Mouse (Mus musculus): ENCODE results near the gene Irx3. TPM values are rescaled to one million over a fixed set of nuclear protein-coding genes. Genes with fewer than 3 reads are reported as not detected.

Irx3 gene
- polyA plus RNA-seq, 1 experiment from 2014 or later: 13.4 TPM

DNA sequence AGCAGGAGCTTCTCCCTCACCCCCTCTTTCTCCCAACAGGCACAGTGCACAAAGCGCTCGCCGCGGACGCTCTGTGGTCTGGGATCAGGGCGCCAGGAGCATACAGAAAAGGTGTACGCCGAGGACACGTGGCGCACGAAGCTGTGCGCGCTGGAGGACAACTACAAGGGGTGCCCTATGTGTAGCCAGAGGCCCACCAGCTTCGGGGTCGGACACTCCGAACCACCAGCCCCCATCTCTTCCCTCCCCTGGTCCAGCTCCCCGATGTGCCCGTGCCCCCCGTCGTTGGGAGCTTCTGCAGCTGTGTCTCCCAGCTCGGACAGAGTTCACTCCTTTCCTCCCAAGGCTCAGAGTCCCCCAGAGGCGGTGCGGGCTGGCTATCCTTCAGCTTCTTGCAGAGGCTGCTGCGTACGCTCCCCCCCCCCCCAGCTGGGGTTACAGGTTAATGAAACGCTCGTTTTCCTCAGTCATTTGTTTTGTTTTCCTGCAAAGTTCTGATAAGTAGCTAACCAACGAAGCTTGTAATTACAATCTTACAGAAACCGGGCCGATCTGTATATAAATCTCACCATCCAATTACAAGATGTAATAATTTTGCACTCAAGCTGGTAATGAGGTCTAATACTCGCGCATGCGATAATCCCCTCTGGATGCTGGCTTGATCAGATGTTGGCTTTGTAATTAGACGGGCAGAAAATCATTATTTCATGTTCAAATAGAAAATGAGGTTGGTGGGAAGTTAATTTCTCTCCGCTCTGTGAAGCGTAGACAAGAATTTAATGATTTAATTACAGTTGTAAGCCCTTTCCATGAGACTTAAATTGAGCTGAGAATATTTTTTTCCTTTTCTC lies 2.8 kb upstream of the Irx3 start:
- Histone ChIP-seq H3K4me1 (ENCODE audit: control insufficient read depth, insufficient read depth, low read length) (peaks cover 5% of the 10 kb centered on the region; the same call in 1 of the 2 replicates), H3K36me3 (ENCODE audit: control insufficient read depth, insufficient read depth) (no peaks in the 10 kb centered on the region), H3K9me3 (replicated peaks; ENCODE audit: control insufficient read depth, low read length) (no peaks in the 10 kb centered on the region), H3K4me2 (ENCODE audit: low read depth, low read length) (peak overlapping the region; percentile 77), H3K27ac (ENCODE audit: low read length) (no peak overlapping the region), H3K27me3 (ENCODE audit: control insufficient read depth, insufficient read depth, low read length) (peaks cover 68% of the 10 kb centered on the region), H3K9ac (ENCODE audit: low read length) (peak overlapping the region; percentile 44; the same call in 1 of the 2 replicates), H3K4me3 (ENCODE audit: low read length) (peak overlapping the region; percentile 52)
- 15% methylated on average over 35 of the region's 36 CpGs for WGBS
- ATAC-seq (replicated peaks; ENCODE audit: extremely low read depth, insufficient read depth, low FRiP score): no peak

DNA sequence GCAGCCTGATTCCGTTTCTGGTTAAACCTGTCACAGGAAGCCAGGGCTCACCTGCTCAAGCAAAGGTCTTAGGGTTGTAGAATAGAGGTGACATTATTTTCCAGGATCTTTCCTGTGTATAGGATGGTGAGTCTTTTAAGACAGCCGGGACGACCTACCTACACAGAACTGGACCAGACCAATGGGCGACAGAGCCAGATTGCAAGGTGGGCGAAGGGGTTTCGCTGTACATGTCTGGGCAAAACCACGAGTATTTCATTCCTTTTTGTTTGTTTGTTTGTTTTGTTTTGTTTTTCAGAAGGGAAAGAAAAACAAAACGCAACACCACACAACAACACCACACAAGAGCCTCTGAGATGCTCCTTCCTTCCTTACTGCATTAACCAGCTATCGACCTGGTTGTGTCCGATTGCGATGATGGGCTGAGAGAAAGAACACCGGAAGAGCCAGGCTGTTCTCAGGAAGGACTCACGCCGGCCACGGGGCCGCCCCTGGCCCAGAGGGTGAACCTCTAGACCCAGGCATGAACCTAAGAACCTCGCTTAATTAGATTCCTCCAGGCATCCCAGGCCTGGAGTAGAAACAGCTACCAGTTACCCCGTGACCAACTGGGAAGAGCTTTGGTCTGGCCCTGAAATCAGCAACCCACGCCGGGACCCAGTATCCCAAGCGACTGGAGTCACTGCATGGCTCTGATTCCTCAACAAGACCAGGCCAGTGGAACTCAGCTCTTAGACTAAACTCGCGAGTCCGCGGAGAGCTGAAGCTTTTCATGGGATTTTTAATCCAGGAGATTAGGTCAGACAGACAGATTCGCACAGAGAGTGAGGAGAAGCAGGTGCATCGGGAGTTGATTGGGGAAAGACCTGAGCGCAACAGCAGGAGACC lies 1.9 kb upstream of the Irx3 start:
- no peak for ATAC-seq (replicated peaks; ENCODE audit: extremely low read depth, insufficient read depth, low FRiP score)
- Histone ChIP-seq H3K4me3 (ENCODE audit: low read length) (no peak overlapping the region), H3K36me3 (ENCODE audit: control insufficient read depth, insufficient read depth) (no peaks in the 10 kb centered on the region), H3K4me2 (ENCODE audit: low read depth, low read length) (peak overlapping the region; percentile 6; the same call in 1 of the 2 replicates), H3K27ac (ENCODE audit: low read length) (no peak overlapping the region), H3K4me1 (ENCODE audit: control insufficient read depth, insufficient read depth, low read length) (peaks cover 10% of the 10 kb centered on the region), H3K9ac (ENCODE audit: low read length) (no peak overlapping the region), H3K9me3 (replicated peaks; ENCODE audit: control insufficient read depth, low read length) (no peaks in the 10 kb centered on the region), H3K27me3 (ENCODE audit: control insufficient read depth, insufficient read depth, low read length) (peaks cover 70% of the 10 kb centered on the region)
- 31% methylated on average over 28 of the region's 28 CpGs for WGBS

- H3K4me1 ChIP-seq (ENCODE audit: control insufficient read depth, insufficient read depth, low read length): peaks cover 14% of the 10 kb centered on the region
- H3K9me3 ChIP-seq (replicated peaks; ENCODE audit: control insufficient read depth, low read length): no peaks in the 10 kb centered on the region
- peaks cover 63% of the 10 kb centered on the region for H3K27me3 ChIP-seq (ENCODE audit: control insufficient read depth, insufficient read depth, low read length)
- H3K4me3 ChIP-seq (ENCODE audit: low read length): peak overlapping the region; percentile 79
- WGBS: 14% methylated on average over 29 of the region's 29 CpGs
- H3K4me2 ChIP-seq (ENCODE audit: low read depth, low read length): peak overlapping the region; percentile 91
- peak overlapping the region; percentile 95 for H3K27ac ChIP-seq (ENCODE audit: low read length)
- peak overlapping the region; percentile 81 for H3K9ac ChIP-seq (ENCODE audit: low read length)
- H3K36me3 ChIP-seq (ENCODE audit: control insufficient read depth, insufficient read depth): no peaks in the 10 kb centered on the region
- ATAC-seq (replicated peaks; ENCODE audit: extremely low read depth, insufficient read depth, low FRiP score): no peak
Observed at GRCm38 (mm10) chr8:91802401-91803322, 795 bp upstream of the Irx3 start.

- peak; percentile 75 for ATAC-seq (replicated peaks; ENCODE audit: extremely low read depth, insufficient read depth, low FRiP score)
- peak overlapping the region; percentile 79 for H3K4me3 ChIP-seq (ENCODE audit: low read length)
Observed at GRCm38 (mm10) chr8:91801241-91801811, 541 bp downstream of the Irx3 start.

GRCm38 (mm10) chr8:91800523-91801240 lies 1.2 kb downstream of the Irx3 start:
- H3K9me3 ChIP-seq (replicated peaks; ENCODE audit: control insufficient read depth, low read length): no peaks in the 10 kb centered on the region
- H3K9ac ChIP-seq (ENCODE audit: low read length): peak overlapping the region; percentile 81
- H3K4me1 ChIP-seq (ENCODE audit: control insufficient read depth, insufficient read depth, low read length): peaks cover 11% of the 10 kb centered on the region
- under 1% methylated on average over 59 of the region's 64 CpGs for WGBS
- ATAC-seq (replicated peaks; ENCODE audit: extremely low read depth, insufficient read depth, low FRiP score): peak; percentile 9; the same call in 1 of the 2 replicates
- H3K36me3 ChIP-seq (ENCODE audit: control insufficient read depth, insufficient read depth): no peaks in the 10 kb centered on the region
- H3K27ac ChIP-seq (ENCODE audit: low read length): peak overlapping the region; percentile 95
- H3K4me3 ChIP-seq (ENCODE audit: low read length): peak overlapping the region; percentile 79
- peaks cover 64% of the 10 kb centered on the region for H3K27me3 ChIP-seq (ENCODE audit: control insufficient read depth, insufficient read depth, low read length)
- peak overlapping the region; percentile 91 for H3K4me2 ChIP-seq (ENCODE audit: low read depth, low read length)

More at GRCm38 (mm10) chr8:91801241-91801811, 541 bp downstream of the Irx3 start:
- H3K27me3 ChIP-seq (ENCODE audit: control insufficient read depth, insufficient read depth, low read length): peaks cover 62% of the 10 kb centered on the region
- H3K9ac ChIP-seq (ENCODE audit: low read length): peak overlapping the region; percentile 81
- no peaks in the 10 kb centered on the region for H3K36me3 ChIP-seq (ENCODE audit: control insufficient read depth, insufficient read depth)
- H3K27ac ChIP-seq (ENCODE audit: low read length): peak overlapping the region; percentile 95
- under 1% methylated on average over 55 of the region's 57 CpGs for WGBS
- H3K9me3 ChIP-seq (replicated peaks; ENCODE audit: control insufficient read depth, low read length): no peaks in the 10 kb centered on the region
- peak overlapping the region; percentile 91 for H3K4me2 ChIP-seq (ENCODE audit: low read depth, low read length)
- H3K4me1 ChIP-seq (ENCODE audit: control insufficient read depth, insufficient read depth, low read length): peaks cover 11% of the 10 kb centered on the region

GRCm38 (mm10) chr8:91799681-91800522 lies 2.0 kb downstream of the Irx3 start:
- peaks cover 11% of the 10 kb centered on the region for H3K4me1 ChIP-seq (ENCODE audit: control insufficient read depth, insufficient read depth, low read length)
- H3K27me3 ChIP-seq (ENCODE audit: control insufficient read depth, insufficient read depth, low read length): peaks cover 67% of the 10 kb centered on the region
- H3K9me3 ChIP-seq (replicated peaks; ENCODE audit: control insufficient read depth, low read length): no peaks in the 10 kb centered on the region
- no peak for ATAC-seq (replicated peaks; ENCODE audit: extremely low read depth, insufficient read depth, low FRiP score)
- WGBS: under 1% methylated on average over 89 of the region's 89 CpGs
- no peaks in the 10 kb centered on the region for H3K36me3 ChIP-seq (ENCODE audit: control insufficient read depth, insufficient read depth)
- H3K9ac ChIP-seq (ENCODE audit: low read length): peak overlapping the region; percentile 81
- H3K4me2 ChIP-seq (ENCODE audit: low read depth, low read length): peak overlapping the region; percentile 91
- H3K4me3 ChIP-seq (ENCODE audit: low read length): peak overlapping the region; percentile 79
- H3K27ac ChIP-seq (ENCODE audit: low read length): peak overlapping the region; percentile 95

GRCm38 (mm10) chr8:91799016-91799581 lies 2.8 kb downstream of the Irx3 start:
- peak overlapping the region; percentile 91 for H3K4me2 ChIP-seq (ENCODE audit: low read depth, low read length)
- H3K9ac ChIP-seq (ENCODE audit: low read length): peak overlapping the region; percentile 81
- peak overlapping the region; percentile 95 for H3K27ac ChIP-seq (ENCODE audit: low read length)
- H3K36me3 ChIP-seq (ENCODE audit: control insufficient read depth, insufficient read depth): no peaks in the 10 kb centered on the region
- ATAC-seq (replicated peaks; ENCODE audit: extremely low read depth, insufficient read depth, low FRiP score): no peak
- H3K4me3 ChIP-seq (ENCODE audit: low read length): peak overlapping the region; percentile 79
- no peaks in the 10 kb centered on the region for H3K9me3 ChIP-seq (replicated peaks; ENCODE audit: control insufficient read depth, low read length)
- 57% methylated on average over 16 of the region's 16 CpGs for WGBS
- H3K27me3 ChIP-seq (ENCODE audit: control insufficient read depth, insufficient read depth, low read length): peaks cover 63% of the 10 kb centered on the region
- H3K4me1 ChIP-seq (ENCODE audit: control insufficient read depth, insufficient read depth, low read length): peaks cover 11% of the 10 kb centered on the region

All from heart, embryonic 16.5 days (tissue).